Mouse (Mus musculus): ENCODE measurements around the gene Homez. TPM values are rescaled to one million over a fixed set of nuclear protein-coding genes. Genes with fewer than 3 reads are reported as not detected.
A peak's percentile ranks its signal among the peaks of the same experiment; 100 is the strongest.

The Homez gene
- total RNA-seq, 2 experiments from 2014 or later = 3.0 to 5.2 TPM

DNA sequence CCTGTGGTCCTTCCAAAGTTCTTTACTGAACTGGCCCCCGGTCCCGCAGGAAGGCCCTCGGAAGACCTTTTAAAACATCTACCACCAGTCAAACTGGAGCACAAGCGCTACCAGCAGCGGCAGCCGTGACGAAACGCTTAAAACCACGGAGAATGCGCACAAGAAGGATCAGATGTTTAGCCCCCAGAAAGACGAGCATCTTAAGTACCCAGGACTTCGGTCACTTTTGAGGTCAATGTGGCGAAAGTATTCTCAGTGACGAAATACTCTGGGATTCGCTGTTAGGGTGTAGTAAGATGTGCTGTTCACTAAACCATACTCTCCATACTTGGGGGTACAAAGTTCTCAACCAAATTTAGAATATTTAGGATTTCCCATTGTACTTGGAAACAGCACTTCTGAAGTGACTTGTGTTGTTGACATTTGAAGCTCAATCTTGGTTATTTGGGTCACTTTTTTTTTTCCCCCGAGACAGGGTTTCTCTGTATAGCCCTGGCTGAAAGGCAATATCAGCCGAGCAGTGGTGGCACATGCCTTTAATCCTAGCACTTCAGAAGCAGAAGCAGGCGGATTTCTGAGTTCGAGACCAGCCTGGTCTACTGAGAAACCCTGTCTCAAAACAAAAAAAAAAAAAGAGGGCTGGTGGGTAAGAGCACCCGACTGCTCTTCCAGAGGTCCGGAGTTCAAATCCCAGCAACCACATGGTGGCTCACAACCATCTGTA lies 6.3 kb downstream of the Homez start:
- DNase-seq = no peak
- Histone ChIP-seq H3K27ac (peak overlapping the region; percentile 94), H3K4me3 (peak overlapping the region; percentile 73)
- no peak for TF ChIP-seq CTCF (IDR thresholded peaks at IDR 0.05)
- intact Hi-C loops (cut with DNase I) = no loop called here

DNA sequence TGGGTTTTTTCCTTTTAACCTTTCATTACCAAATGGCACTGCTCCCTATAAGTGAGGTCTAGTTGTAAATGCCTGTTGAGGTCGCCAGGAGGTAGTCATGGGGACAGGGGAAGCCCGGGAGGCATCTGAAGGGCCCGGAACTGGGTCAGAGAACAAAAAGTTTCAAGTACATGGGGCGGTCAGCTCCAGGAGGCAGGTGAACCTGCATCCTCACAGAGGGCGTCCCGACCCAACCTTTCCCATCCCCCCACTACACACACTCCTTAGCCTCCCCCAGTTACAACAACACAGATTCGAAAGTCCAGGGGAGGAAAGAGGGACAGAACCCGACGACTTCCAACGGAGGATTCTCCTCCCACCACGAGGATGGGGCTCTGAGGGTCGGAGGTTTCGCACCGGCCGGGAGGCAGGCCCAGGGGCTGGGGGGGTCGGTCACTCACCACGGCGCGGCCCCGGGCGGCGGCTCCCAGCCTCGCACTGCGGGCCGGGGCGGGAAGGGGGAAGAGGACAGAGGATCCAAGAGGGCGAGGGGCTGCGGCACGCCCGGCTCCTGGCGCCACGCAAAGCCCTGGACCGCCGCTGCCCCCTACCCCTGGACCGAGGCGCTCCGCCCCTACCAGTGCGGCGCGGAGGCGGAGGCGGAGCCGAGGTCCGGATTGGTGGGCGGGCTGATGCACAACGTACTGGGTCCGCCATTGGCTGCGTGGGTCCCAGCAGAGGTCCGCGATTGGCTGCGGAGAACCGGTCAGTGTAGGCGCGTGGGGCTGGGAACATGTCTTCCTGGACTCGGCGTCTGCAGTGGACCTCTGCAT lies 7.1 kb downstream of the Homez start:
- no peak for TF ChIP-seq CTCF (IDR thresholded peaks at IDR 0.05)
- intact Hi-C loops (cut with DNase I) = no loop called here
- Histone ChIP-seq H3K27ac (peak overlapping the region; percentile 94), H3K4me3 (peak overlapping the region; percentile 73)
- DNase-seq = peak; percentile 96

GRCm38 (mm10) chr14:54860511-54860910 lies 10.2 kb downstream of the Homez start:
- TF ChIP-seq CTCF (IDR thresholded peaks at IDR 0.05) = peak; percentile 83
- intact Hi-C loops (cut with DNase I) = loop anchor here (1.0 kb wide), 1 partner anchor 146 kb away; no protein-coding TSS in a partner anchor
- DNase-seq = peak; percentile 60
- Histone ChIP-seq H3K4me3 (no peak overlapping the region), H3K27ac (no peak overlapping the region)

GRCm38 (mm10) chr14:54857891-54858290 lies 12.9 kb downstream of the Homez start:
- TF ChIP-seq CTCF (IDR thresholded peaks at IDR 0.05) = no peak
- Histone ChIP-seq H3K27ac (no peak overlapping the region), H3K4me3 (no peak overlapping the region)
- intact Hi-C loops (cut with DNase I) = no loop called here
- DNase-seq = peak; percentile 18

DNA sequence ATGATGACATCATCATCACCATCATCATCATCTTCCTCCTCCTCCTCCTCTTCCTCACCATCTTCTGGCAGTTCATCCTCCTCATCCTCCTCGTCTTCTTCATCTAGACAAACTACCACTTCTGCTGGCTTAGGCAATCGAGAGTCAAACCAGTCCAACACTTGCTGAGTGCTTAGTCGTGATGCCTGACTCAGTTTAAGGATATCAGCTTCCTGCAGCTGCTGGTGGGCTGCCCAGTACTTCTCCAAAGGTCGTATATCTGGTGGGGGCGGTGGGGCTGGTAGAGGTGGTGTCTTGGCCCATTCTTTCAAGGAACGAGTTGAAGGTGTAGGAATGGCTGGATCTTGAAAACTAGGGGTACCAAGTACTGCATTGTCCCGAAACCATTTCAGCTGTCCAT lies 14.1 kb downstream of the Homez start:
- no peak for TF ChIP-seq CTCF (IDR thresholded peaks at IDR 0.05)
- Histone ChIP-seq H3K27ac (no peak overlapping the region), H3K4me3 (no peak overlapping the region)
- DNase-seq = no peak
- intact Hi-C loops (cut with DNase I) = no loop called here

GRCm38 (mm10) chr14:54855726-54856125 lies 15.0 kb downstream of the Homez start:
- no peak overlapping the region for H3K4me3 ChIP-seq
- TF ChIP-seq CTCF (IDR thresholded peaks at IDR 0.05) = no peak

DNA sequence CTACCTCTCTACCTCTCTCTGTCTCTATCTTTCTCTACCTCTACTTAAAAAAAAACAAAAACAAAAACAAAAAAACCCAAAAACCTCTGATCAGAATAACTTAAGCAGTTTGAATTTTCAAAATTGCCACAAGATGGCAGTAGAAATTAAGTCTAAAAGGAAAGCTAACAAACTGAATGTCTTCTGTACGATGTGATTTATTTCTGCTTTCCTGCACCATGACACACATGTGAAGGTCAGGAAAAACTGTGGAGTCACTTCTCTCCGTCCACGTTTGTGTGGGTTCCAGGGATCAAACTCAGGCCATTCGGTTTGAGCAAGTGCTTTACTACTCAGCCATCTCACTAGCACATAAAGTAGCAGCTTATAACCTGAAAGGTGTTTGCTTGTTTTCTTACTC lies 27.3 kb downstream of the Homez start:
- intact Hi-C loops (cut with DNase I) = loop anchor here (2.0 to 5.0 kb wide), 2 partner anchors 171 to 234 kb away; partner anchors contain the start of gene Ngdn
- peak; percentile 28 for DNase-seq
- peak; percentile 63 for TF ChIP-seq CTCF (IDR thresholded peaks at IDR 0.05)
- Histone ChIP-seq H3K27ac (peak overlapping the region; percentile 78), H3K4me3 (peak overlapping the region; percentile 65)

More at GRCm38 (mm10) chr14:54855726-54856125, 15.0 kb downstream of the Homez start:
- no peak overlapping the region for H3K27ac ChIP-seq
- DNase-seq = no peak
- intact Hi-C loops (cut with DNase I) = no loop called here

- no peak for TF ChIP-seq CTCF (IDR thresholded peaks at IDR 0.05)
Measured at GRCm38 (mm10) chr14:54823716-54824115, 47.0 kb downstream of the Homez start.

GRCm38 (mm10) chr14:54822301-54822700 lies 48.5 kb downstream of the Homez start:
- intact Hi-C loops (cut with DNase I) = no loop called here
- DNase-seq = no peak
- no peak overlapping the region for H3K27ac ChIP-seq
- H3K4me3 ChIP-seq = no peak overlapping the region
- no peak for TF ChIP-seq CTCF (IDR thresholded peaks at IDR 0.05)

More at GRCm38 (mm10) chr14:54823716-54824115, 47.0 kb downstream of the Homez start:
- DNase-seq = no peak
- no peak overlapping the region for H3K4me3 ChIP-seq
- no peak overlapping the region for H3K27ac ChIP-seq
- intact Hi-C loops (cut with DNase I) = no loop called here

GRCm38 (mm10) chr14:54817791-54818190 lies 53.0 kb downstream of the Homez start:
- intact Hi-C loops (cut with DNase I) = loop anchor here (1.0 kb wide), 1 partner anchor 103 kb away; no protein-coding TSS in a partner anchor
- Histone ChIP-seq H3K27ac (no peak overlapping the region), H3K4me3 (no peak overlapping the region)
- peak; percentile 64 for TF ChIP-seq CTCF (IDR thresholded peaks at IDR 0.05)
- peak; percentile 31 for DNase-seq

DNA sequence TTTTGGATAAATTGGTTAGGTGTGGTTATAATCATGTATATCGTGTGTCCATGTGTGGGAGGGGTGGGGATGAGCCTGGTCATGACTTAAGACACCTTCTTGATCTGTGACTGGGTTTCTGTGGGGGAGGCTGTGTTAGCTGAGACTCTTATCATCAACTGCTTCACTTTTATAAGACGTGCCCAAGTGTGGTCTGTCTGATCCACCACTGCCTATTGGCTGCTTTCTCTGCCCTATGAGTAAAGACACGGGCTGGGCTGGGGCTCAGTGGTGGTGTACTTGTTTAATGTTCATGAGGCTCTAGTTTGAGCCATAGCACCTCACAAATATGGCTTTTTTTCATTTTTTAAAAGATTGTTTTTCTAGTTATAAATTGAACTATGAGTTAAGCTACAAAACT lies 55.0 kb downstream of the Homez start:
- no peak overlapping the region for H3K4me3 ChIP-seq
- no peak overlapping the region for H3K27ac ChIP-seq
- DNase-seq = no peak
- intact Hi-C loops (cut with DNase I) = no loop called here
- no peak for TF ChIP-seq CTCF (IDR thresholded peaks at IDR 0.05)

DNA sequence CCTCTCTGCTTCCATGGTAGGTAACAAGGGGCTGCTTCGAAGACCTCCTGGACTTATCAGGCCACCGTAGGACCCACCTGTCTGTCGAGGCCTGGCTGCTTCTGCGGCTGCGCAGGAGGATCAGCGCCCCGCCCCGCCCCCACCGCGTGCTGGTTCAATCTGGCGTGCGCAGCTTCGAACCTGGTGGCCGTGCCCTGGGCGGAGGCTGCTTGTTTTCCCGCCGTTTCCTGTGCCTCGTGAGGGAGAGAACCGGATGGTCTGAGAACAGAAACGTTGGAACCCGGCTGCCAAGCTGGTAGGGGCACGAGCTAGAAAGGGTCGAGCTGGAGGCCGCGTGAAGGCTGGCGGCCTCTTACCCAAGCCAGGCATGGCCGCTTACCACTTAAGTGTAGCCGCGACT lies 56.8 kb downstream of the Homez start, which contains the start of gene Rnf212b:
TSS of gene Rnf212b (plus strand) at position 151 of the 400 bp plus-strand sequence.
- Histone ChIP-seq H3K27ac (no peak within 1 kb of the TSS), H3K4me3 (no peak within 1 kb of the TSS)
- intact Hi-C loops (cut with DNase I) = no loop called here
- no peak for TF ChIP-seq CTCF (IDR thresholded peaks at IDR 0.05)
- DNase-seq = no peak

GRCm38 (mm10) chr14:54809668-54810033 lies 61.1 kb downstream of the Homez start:
- TF ChIP-seq CTCF (IDR thresholded peaks at IDR 0.05) = no peak
- no peak for DNase-seq
- Histone ChIP-seq H3K27ac (peak overlapping the region; percentile 68), H3K4me3 (no peak overlapping the region)
- intact Hi-C loops (cut with DNase I) = no loop called here
